Mouse (Mus musculus) MEL (cell line): ENCODE data around the gene Mindy1. TPM values are rescaled to one million over a fixed set of nuclear protein-coding genes. Genes with fewer than 3 reads are reported as not detected.
A peak's percentile ranks its signal among the peaks of the same experiment; 100 is the strongest.

Experiments used
- DNase-seq: peaks from one replicate; pipeline ENCODE4 v3.0.0; 2011; ENCODE audit warnings: low read depth, low spot score
- H3K27ac ChIP-seq: 2 replicates; pipeline ENCODE4 v1.5.1; 2012; ENCODE audit warnings: low read depth, mild to moderate bottlenecking, control low read depth, low read length, moderate library complexity; ENCODE audit not compliant: control insufficient read depth
- H3K27me3 ChIP-seq, 2 experiments: fragments of 150-350 bp in 1 of 2; sonication (generic) in 1 of 2; 2 replicates each; pipeline ENCODE4 v1.6.1; 2012; ENCODE audit warnings: low read length in 2 of 2, mild to moderate bottlenecking in 2 of 2, improper control_type of control experiment in 1 of 2, moderate library complexity in 1 of 2; ENCODE audit not compliant: insufficient read depth in 2 of 2, control insufficient read depth in 1 of 2
- H3K36me3 ChIP-seq, 2 experiments: 2 replicates each; pipeline ENCODE4 v1.6.1; 2012 to 2014; ENCODE audit warnings: low read length in 2 of 2, improper control_type of control experiment in 1 of 2, inconsistent platforms in 1 of 2, mild to moderate bottlenecking in 1 of 2; ENCODE audit not compliant: insufficient read depth in 2 of 2, control insufficient read depth in 1 of 2
- H3K4me1 ChIP-seq, 2 experiments: fragments of 150-350 bp in 1 of 2; sonication (generic) in 1 of 2; 2 replicates each; pipeline ENCODE4 v1.6.1; 2012; ENCODE audit warnings: low read length in 2 of 2, improper control_type of control experiment in 1 of 2, mild to moderate bottlenecking in 1 of 2; ENCODE audit not compliant: insufficient read depth in 2 of 2, control insufficient read depth in 1 of 2
- H3K4me3 ChIP-seq, 2 experiments: fragments of 150-350 bp in 1 of 2; sonication (generic) in 1 of 2; 2 replicates each; pipeline ENCODE4 v1.5.1; 2012; ENCODE audit warnings: low read depth in 2 of 2, low read length in 2 of 2, mild to moderate bottlenecking in 2 of 2, moderate library complexity in 2 of 2, control low read depth in 1 of 2, improper control_type of control experiment in 1 of 2; ENCODE audit not compliant: control insufficient read depth in 1 of 2, insufficient read depth in 1 of 2
- H3K79me2 ChIP-seq: 2 replicates; pipeline ENCODE4 v1.6.1; 2012; ENCODE audit warnings: mild to moderate bottlenecking, low read length, moderate library complexity; ENCODE audit not compliant: control insufficient read depth, poor library complexity, insufficient read depth
- H3K9ac ChIP-seq: 2 replicates; pipeline ENCODE4 v1.6.1; 2012; ENCODE audit warnings: low read depth, mild to moderate bottlenecking, control low read depth, low read length, moderate library complexity; ENCODE audit not compliant: control insufficient read depth, poor library complexity, severe bottlenecking
- H3K9me3 ChIP-seq: fragments of 150-350 bp; sonication (generic); replicated peaks from 2 replicates; pipeline ENCODE4 v1.6.1; 2012; ENCODE audit warnings: mild to moderate bottlenecking, low read length, improper control_type of control experiment, moderate library complexity; ENCODE audit not compliant: insufficient read depth
- BHLHE40 ChIP-seq: IDR thresholded peaks from 2 replicates; pipeline ENCODE4 v1.6.1; 2012; ENCODE audit warnings: low read depth, mild to moderate bottlenecking, inconsistent platforms, low read length, improper control_type of control experiment, borderline replicate concordance
- GABPA ChIP-seq: IDR thresholded peaks from 2 replicates; pipeline ENCODE4 v1.6.1; 2012; ENCODE audit warnings: low read depth, mild to moderate bottlenecking, inconsistent platforms, low read length, improper control_type of control experiment, moderate library complexity
- GATA1 ChIP-seq: IDR thresholded peaks from 2 replicates; pipeline ENCODE4 v1.6.1; 2011; ENCODE audit warnings: low read depth, low read length, improper control_type of control experiment
- KAT2A ChIP-seq: conservative IDR thresholded peaks from 2 replicates; pipeline ENCODE4 v1.6.1; 2012; ENCODE audit warnings: low read depth, low read length, improper control_type of control experiment, inconsistent platforms
- MAFK ChIP-seq: IDR thresholded peaks from 2 replicates; pipeline ENCODE4 v1.6.1; 2011; ENCODE audit warnings: low read depth, mild to moderate bottlenecking, low read length, improper control_type of control experiment, borderline replicate concordance
- NELFE ChIP-seq: IDR thresholded peaks from 2 replicates; pipeline ENCODE4 v1.6.1; 2011; ENCODE audit warnings: low read depth, low read length, improper control_type of control experiment
- POLR2A ChIP-seq, 2 experiments: IDR thresholded peaks; 2 replicates each; pipeline ENCODE4 v1.6.1; 2011 to 2012; ENCODE audit warnings: low read length in 2 of 2, mild to moderate bottlenecking in 2 of 2, control low read depth in 1 of 2, improper control_type of control experiment in 1 of 2, low read depth in 1 of 2, moderate library complexity in 1 of 2; ENCODE audit not compliant: control insufficient read depth in 1 of 2, insufficient read depth in 1 of 2, poor library complexity in 1 of 2
- POLR2AphosphoS2 ChIP-seq: IDR thresholded peaks from 2 replicates; pipeline ENCODE4 v1.6.1; 2011; ENCODE audit warnings: low read length, improper control_type of control experiment
- POLR2AphosphoS5 ChIP-seq: IDR thresholded peaks from 2 replicates; pipeline ENCODE4 v1.6.1; 2012; ENCODE audit warnings: low read depth, borderline replicate concordance, mild to moderate bottlenecking, inconsistent platforms, low read length, moderate library complexity, mixed read lengths
- SMC3 ChIP-seq: IDR thresholded peaks from 2 replicates; pipeline ENCODE4 v1.6.1; 2011; ENCODE audit warnings: low read depth, low read length, improper control_type of control experiment
- TAL1 ChIP-seq: IDR thresholded peaks from 2 replicates; pipeline ENCODE4 v1.6.1; 2012; ENCODE audit warnings: mild to moderate bottlenecking, inconsistent platforms, low read length, moderate library complexity, mixed read lengths
- TBP ChIP-seq: IDR thresholded peaks from 2 replicates; pipeline ENCODE4 v1.8.0; 2011; ENCODE audit warnings: low read depth, low read length, improper control_type of control experiment
- UBTF ChIP-seq: IDR thresholded peaks from 2 replicates; pipeline ENCODE4 v1.6.1; 2012; ENCODE audit warnings: low read depth, mild to moderate bottlenecking, inconsistent platforms, low read length, improper control_type of control experiment, moderate library complexity, borderline replicate concordance; ENCODE audit not compliant: insufficient read depth
- ZKSCAN1 ChIP-seq: IDR thresholded peaks from 2 replicates; pipeline ENCODE4 v1.6.1; 2012; ENCODE audit warnings: low read depth, mild to moderate bottlenecking, inconsistent platforms, low read length, improper control_type of control experiment, moderate library complexity
- polyA plus RNA-seq, 2 experiments: library from polyadenylated mRNA; stranded (reverse) in 1 of 2; unstranded in 1 of 2; fragments of >175 nt in 1 of 2; fragments of >200 nt in 1 of 2; gene quantifications; 2 replicates each; pipeline versions ENCODE4 v1.2.1 to v1.2.4; 2012; ENCODE audit warnings: low replicate concordance in 2 of 2, low read depth in 1 of 2; ENCODE audit not compliant: insufficient read length in 2 of 2, insufficient read depth in 1 of 2, missing spikeins in 1 of 2
- total RNA-seq: library from RNA; depleted of rRNA; stranded (reverse); fragments of 300-350 nt; gene quantifications from 2 replicates; pipeline ENCODE4 v1.2.3, GENCODE M21; 2012

Mindy1 gene
- total and polyA plus RNA-seq, 3 experiments, result 203 to 234 TPM; not detected in 1

DNA sequence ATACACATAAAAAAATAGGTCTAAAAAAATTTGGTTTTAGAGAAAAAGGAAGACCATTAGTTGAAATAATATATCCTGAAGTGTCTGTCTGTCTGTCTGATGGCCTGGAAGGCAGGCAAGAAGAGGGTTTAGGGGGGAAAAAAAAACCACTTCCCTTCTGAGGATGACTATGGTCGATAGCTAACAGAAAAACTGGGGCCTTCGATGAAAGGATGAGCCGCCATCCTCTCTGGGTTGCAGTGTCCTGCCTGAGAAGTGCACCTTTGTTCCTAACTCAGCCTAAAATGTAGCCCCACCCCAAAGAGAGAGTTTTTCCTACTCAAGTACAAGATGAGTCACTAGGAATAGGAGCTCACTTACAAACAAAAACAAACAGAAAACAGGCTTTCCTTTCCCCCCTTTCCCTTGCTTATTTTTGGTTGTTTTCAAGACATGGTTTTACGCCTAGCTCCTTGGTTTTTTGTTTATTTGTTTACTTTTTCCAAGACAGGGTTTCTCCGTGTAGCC lies 4.7 kb upstream of the Mindy1 start:
- peaks cover 35 to 54% of the 10 kb centered on the region in 2 experiments for H3K4me1 ChIP-seq
- H3K27ac ChIP-seq, result peak overlapping the region; percentile 41
- H3K9ac ChIP-seq, result peak overlapping the region; percentile 32; the same call in 1 of the 2 replicates
- no peaks in the 10 kb centered on the region for H3K27me3 ChIP-seq
- TF ChIP-seq TBP (peak; percentile 42), UBTF (no peak)
- H3K36me3 ChIP-seq, result peaks cover 1 to 46% of the 10 kb centered on the region in 2 experiments; a peak in 3 of 4 replicates
- no peak overlapping the region for H3K4me3 ChIP-seq
- DNase-seq, result peak; percentile 80
- H3K9me3 ChIP-seq, result no peaks in the 10 kb centered on the region
- peaks cover 21% of the 10 kb centered on the region for H3K79me2 ChIP-seq

DNA sequence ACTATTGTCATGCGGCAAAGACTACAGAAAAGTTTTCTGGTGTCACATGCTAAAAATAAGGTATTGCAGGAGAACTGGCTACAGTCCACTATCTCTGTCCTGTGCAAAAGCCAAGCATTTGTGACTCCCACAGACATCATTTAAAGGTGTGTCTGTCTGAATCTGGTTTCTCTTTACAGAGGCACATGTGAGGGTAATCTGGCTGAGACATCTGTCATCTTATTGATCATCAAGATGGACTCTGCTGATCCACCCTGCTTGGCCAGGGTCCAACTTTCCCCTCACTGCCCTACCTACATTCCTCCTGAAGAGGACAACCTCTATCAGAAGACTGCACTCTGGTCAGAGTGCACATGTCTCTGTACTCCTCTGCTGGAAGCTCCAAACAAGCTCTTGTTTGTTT lies 4.0 kb upstream of the Mindy1 start:
- H3K36me3 ChIP-seq, result peaks cover 1 to 46% of the 10 kb centered on the region in 2 experiments; a peak in 3 of 4 replicates
- no peak overlapping the region for H3K4me3 ChIP-seq
- H3K79me2 ChIP-seq, result peaks cover 21% of the 10 kb centered on the region
- peak; percentile 68 for DNase-seq
- TF ChIP-seq POLR2AphosphoS2, result no peak
- no peak for TF ChIP-seq ZKSCAN1
- TF ChIP-seq GABPA, result no peak
- no peak for TF ChIP-seq MAFK
- TF ChIP-seq BHLHE40, result no peak
- no peak for TF ChIP-seq TBP
- TF ChIP-seq NELFE, result no peak
- TF ChIP-seq TAL1, result peak; percentile 52; the same call in 1 of the 2 replicates
- TF ChIP-seq KAT2A, result no peak
- TF ChIP-seq SMC3, result no peak
- peak; percentile 80 for TF ChIP-seq GATA1
- no peak for TF ChIP-seq POLR2AphosphoS5
- no peak for TF ChIP-seq UBTF
- peaks cover 35 to 54% of the 10 kb centered on the region in 2 experiments for H3K4me1 ChIP-seq
- no peak overlapping the region for H3K9ac ChIP-seq
- H3K27me3 ChIP-seq, result no peaks in the 10 kb centered on the region
- H3K27ac ChIP-seq, result peak overlapping the region; percentile 41
- H3K9me3 ChIP-seq, result no peaks in the 10 kb centered on the region

GRCm38 (mm10) chr3:95280747-95281146 lies 398 bp upstream of the Mindy1 start:
- peak overlapping the region; percentile 45 for H3K27ac ChIP-seq
- peaks cover 30 to 55% of the 10 kb centered on the region in 2 experiments for H3K4me1 ChIP-seq
- peaks cover 0 to 54% of the 10 kb centered on the region in 2 experiments; a peak in 2 of 4 replicates for H3K36me3 ChIP-seq
- H3K4me3 ChIP-seq, result peak overlapping the region; percentile 67 to 70
- H3K79me2 ChIP-seq, result peaks cover 39% of the 10 kb centered on the region
- H3K27me3 ChIP-seq, result no peaks in the 10 kb centered on the region
- peak overlapping the region; percentile 64 for H3K9ac ChIP-seq
- TF ChIP-seq POLR2A (IDR thresholded peaks at IDR 0.05; ENCODE audit: control insufficient read depth in 1 of 2, insufficient read depth in 1 of 2, low read depth in 1 of 2, low read length in 2 of 2, poor library complexity in 1 of 2), result no peak
- TF ChIP-seq TBP, result peak; percentile 4; the same call in 1 of the 2 replicates
- no peaks in the 10 kb centered on the region for H3K9me3 ChIP-seq
- peak; percentile 81 for DNase-seq
